Mouse (Mus musculus): ENCODE data around the gene Nipal4. TPM values are rescaled to one million over a fixed set of nuclear protein-coding genes. Genes with fewer than 3 reads are reported as not detected.

Nipal4 gene
- polyA plus RNA-seq, 1 experiment from 2014 or later: 0.07 TPM

- H3K9ac ChIP-seq (ENCODE audit: low read depth, low read length): no peak overlapping the region
- no peaks in the 10 kb centered on the region for H3K4me1 ChIP-seq (ENCODE audit: control insufficient read depth, low read depth, low read length)
- H3K27ac ChIP-seq (ENCODE audit: low read length): no peak overlapping the region
- no peaks in the 10 kb centered on the region for H3K36me3 ChIP-seq (ENCODE audit: control insufficient read depth, insufficient read depth)
- H3K9me3 ChIP-seq (replicated peaks; ENCODE audit: control insufficient read depth, low read length): no peaks in the 10 kb centered on the region
- no peak overlapping the region for H3K4me3 ChIP-seq (ENCODE audit: low read depth, low read length)
- H3K4me2 ChIP-seq (ENCODE audit: low read depth, low read length): no peak overlapping the region
- no peaks in the 10 kb centered on the region for H3K27me3 ChIP-seq (ENCODE audit: control insufficient read depth, insufficient read depth, low read depth, low read length)
- no peak for ATAC-seq (ENCODE audit: low read depth)
- WGBS (ENCODE audit: insufficient replicate concordance): 73% methylated on average over 6 of the region's 6 CpGs
Observed at GRCm38 (mm10) chr11:46176155-46176554, 9.8 kb upstream of the Nipal4 start.

DNA sequence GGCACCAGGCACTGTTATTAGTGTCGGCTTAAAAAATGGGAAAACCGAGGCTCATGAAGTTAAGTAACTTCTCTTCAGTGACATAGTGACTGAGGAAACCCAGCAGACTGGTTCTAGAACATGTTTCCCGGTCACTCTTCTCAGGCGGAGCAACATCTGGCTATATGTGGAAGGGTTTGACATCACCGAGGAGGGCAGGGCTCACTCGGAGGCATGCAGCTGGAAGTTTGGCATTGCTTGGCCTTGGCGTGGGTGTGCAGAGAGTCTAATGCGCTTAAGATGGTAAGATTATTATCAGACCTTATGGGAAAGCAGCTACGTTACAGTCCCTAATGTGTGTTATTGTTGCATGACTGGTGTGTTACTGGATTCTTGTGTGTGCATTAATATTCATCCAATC lies 5.8 kb upstream of the Nipal4 start:
- no peaks in the 10 kb centered on the region for H3K9me3 ChIP-seq (replicated peaks; ENCODE audit: control insufficient read depth, low read length)
- H3K9ac ChIP-seq (ENCODE audit: low read depth, low read length): no peak overlapping the region
- H3K4me3 ChIP-seq (ENCODE audit: low read depth, low read length): no peak overlapping the region
- no peaks in the 10 kb centered on the region for H3K36me3 ChIP-seq (ENCODE audit: control insufficient read depth, insufficient read depth)
- H3K4me1 ChIP-seq (ENCODE audit: control insufficient read depth, low read depth, low read length): no peaks in the 10 kb centered on the region
- H3K4me2 ChIP-seq (ENCODE audit: low read depth, low read length): no peak overlapping the region
- H3K27me3 ChIP-seq (ENCODE audit: control insufficient read depth, insufficient read depth, low read depth, low read length): peaks cover 5% of the 10 kb centered on the region
- ATAC-seq (ENCODE audit: low read depth): no peak
- H3K27ac ChIP-seq (ENCODE audit: low read length): no peak overlapping the region
- WGBS (ENCODE audit: insufficient replicate concordance): 69% methylated on average over 9 of the region's 9 CpGs

- Histone ChIP-seq H3K4me2 (ENCODE audit: low read depth, low read length) (no peak overlapping the region), H3K9ac (ENCODE audit: low read depth, low read length) (no peak overlapping the region), H3K4me3 (ENCODE audit: low read depth, low read length) (no peak overlapping the region), H3K36me3 (ENCODE audit: control insufficient read depth, insufficient read depth) (no peaks in the 10 kb centered on the region), H3K27ac (ENCODE audit: low read length) (no peak overlapping the region), H3K9me3 (replicated peaks; ENCODE audit: control insufficient read depth, low read length) (no peaks in the 10 kb centered on the region), H3K4me1 (ENCODE audit: control insufficient read depth, low read depth, low read length) (no peaks in the 10 kb centered on the region), H3K27me3 (ENCODE audit: control insufficient read depth, insufficient read depth, low read depth, low read length) (peaks cover 22% of the 10 kb centered on the region)
- WGBS (ENCODE audit: insufficient replicate concordance): 50% methylated on average over 3 of the region's 3 CpGs
- no peak for ATAC-seq (ENCODE audit: low read depth)
Observed at GRCm38 (mm10) chr11:46169908-46170307, 3.6 kb upstream of the Nipal4 start.

GRCm38 (mm10) chr11:46168506-46168905 lies 2.2 kb upstream of the Nipal4 start:
- no peak overlapping the region for H3K9ac ChIP-seq (ENCODE audit: low read depth, low read length)
- H3K27me3 ChIP-seq (ENCODE audit: control insufficient read depth, insufficient read depth, low read depth, low read length): peaks cover 22% of the 10 kb centered on the region
- H3K27ac ChIP-seq (ENCODE audit: low read length): no peak overlapping the region
- H3K9me3 ChIP-seq (replicated peaks; ENCODE audit: control insufficient read depth, low read length): no peaks in the 10 kb centered on the region
- no peaks in the 10 kb centered on the region for H3K4me1 ChIP-seq (ENCODE audit: control insufficient read depth, low read depth, low read length)
- WGBS (ENCODE audit: insufficient replicate concordance): 65% methylated on average over 7 of the region's 7 CpGs
- no peak overlapping the region for H3K4me3 ChIP-seq (ENCODE audit: low read depth, low read length)
- H3K36me3 ChIP-seq (ENCODE audit: control insufficient read depth, insufficient read depth): no peaks in the 10 kb centered on the region
- H3K4me2 ChIP-seq (ENCODE audit: low read depth, low read length): no peak overlapping the region
- ATAC-seq (ENCODE audit: low read depth): no peak

- H3K9me3 ChIP-seq (replicated peaks; ENCODE audit: control insufficient read depth, low read length): no peaks in the 10 kb centered on the region
- no peaks in the 10 kb centered on the region for H3K4me1 ChIP-seq (ENCODE audit: control insufficient read depth, low read depth, low read length)
- H3K27ac ChIP-seq (ENCODE audit: low read length): no peak overlapping the region
- H3K4me2 ChIP-seq (ENCODE audit: low read depth, low read length): no peak overlapping the region
- no peak overlapping the region for H3K4me3 ChIP-seq (ENCODE audit: low read depth, low read length)
- no peak for ATAC-seq (ENCODE audit: low read depth)
- no peaks in the 10 kb centered on the region for H3K36me3 ChIP-seq (ENCODE audit: control insufficient read depth, insufficient read depth)
- no peak overlapping the region for H3K9ac ChIP-seq (ENCODE audit: low read depth, low read length)
- H3K27me3 ChIP-seq (ENCODE audit: control insufficient read depth, insufficient read depth, low read depth, low read length): no peaks in the 10 kb centered on the region
Observed at GRCm38 (mm10) chr11:46157462-46157861, 8.8 kb downstream of the Nipal4 start.

DNA sequence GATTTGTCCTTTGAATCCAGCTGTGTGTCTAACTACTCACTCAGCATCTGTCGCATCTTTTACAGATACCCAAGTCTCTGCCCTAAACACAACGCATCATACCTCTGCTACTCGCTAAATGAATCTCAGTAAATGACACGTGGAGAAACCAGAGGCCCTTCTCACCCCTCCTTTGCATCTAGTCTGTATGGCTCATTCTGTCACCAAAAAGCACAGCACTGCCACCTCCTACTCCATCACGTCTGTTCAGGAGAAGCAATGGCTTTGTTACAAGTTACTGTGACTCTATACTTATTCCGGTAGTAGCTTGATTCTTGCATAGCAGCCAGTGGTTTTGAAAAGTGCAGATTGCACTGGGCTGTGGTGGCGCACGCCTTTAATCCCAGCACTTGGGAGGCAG lies 9.4 kb downstream of the Nipal4 start:
- no peaks in the 10 kb centered on the region for H3K9me3 ChIP-seq (replicated peaks; ENCODE audit: control insufficient read depth, low read length)
- no peak overlapping the region for H3K4me2 ChIP-seq (ENCODE audit: low read depth, low read length)
- H3K27ac ChIP-seq (ENCODE audit: low read length): no peak overlapping the region
- H3K36me3 ChIP-seq (ENCODE audit: control insufficient read depth, insufficient read depth): no peaks in the 10 kb centered on the region
- no peaks in the 10 kb centered on the region for H3K27me3 ChIP-seq (ENCODE audit: control insufficient read depth, insufficient read depth, low read depth, low read length)
- no peaks in the 10 kb centered on the region for H3K4me1 ChIP-seq (ENCODE audit: control insufficient read depth, low read depth, low read length)
- 61% methylated on average over 8 of the region's 8 CpGs for WGBS (ENCODE audit: insufficient replicate concordance)
- no peak for ATAC-seq (ENCODE audit: low read depth)
- no peak overlapping the region for H3K9ac ChIP-seq (ENCODE audit: low read depth, low read length)
- no peak overlapping the region for H3K4me3 ChIP-seq (ENCODE audit: low read depth, low read length)

GRCm38 (mm10) chr11:46146619-46147018 lies 19.7 kb downstream of the Nipal4 start:
- Histone ChIP-seq H3K9ac (ENCODE audit: low read depth, low read length) (no peak overlapping the region), H3K4me2 (ENCODE audit: low read depth, low read length) (no peak overlapping the region), H3K36me3 (ENCODE audit: control insufficient read depth, insufficient read depth) (no peaks in the 10 kb centered on the region), H3K27ac (ENCODE audit: low read length) (no peak overlapping the region), H3K4me3 (ENCODE audit: low read depth, low read length) (no peak overlapping the region), H3K4me1 (ENCODE audit: control insufficient read depth, low read depth, low read length) (no peaks in the 10 kb centered on the region), H3K27me3 (ENCODE audit: control insufficient read depth, insufficient read depth, low read depth, low read length) (no peaks in the 10 kb centered on the region), H3K9me3 (replicated peaks; ENCODE audit: control insufficient read depth, low read length) (no peaks in the 10 kb centered on the region)
- 73% methylated on average over 5 of the region's 5 CpGs for WGBS (ENCODE audit: insufficient replicate concordance)
- no peak for ATAC-seq (ENCODE audit: low read depth)

GRCm38 (mm10) chr11:46145163-46145875 lies 21.0 kb downstream of the Nipal4 start:
- H3K36me3 ChIP-seq (ENCODE audit: control insufficient read depth, insufficient read depth): no peaks in the 10 kb centered on the region
- no peak overlapping the region for H3K9ac ChIP-seq (ENCODE audit: low read depth, low read length)
- H3K27me3 ChIP-seq (ENCODE audit: control insufficient read depth, insufficient read depth, low read depth, low read length): no peaks in the 10 kb centered on the region
- no peak overlapping the region for H3K4me2 ChIP-seq (ENCODE audit: low read depth, low read length)
- no peak for ATAC-seq (ENCODE audit: low read depth)
- no peak overlapping the region for H3K4me3 ChIP-seq (ENCODE audit: low read depth, low read length)
- no peak overlapping the region for H3K27ac ChIP-seq (ENCODE audit: low read length)
- 59% methylated on average over 11 of the region's 11 CpGs for WGBS (ENCODE audit: insufficient replicate concordance)
- no peaks in the 10 kb centered on the region for H3K4me1 ChIP-seq (ENCODE audit: control insufficient read depth, low read depth, low read length)
- no peaks in the 10 kb centered on the region for H3K9me3 ChIP-seq (replicated peaks; ENCODE audit: control insufficient read depth, low read length)

- Histone ChIP-seq H3K4me2 (ENCODE audit: low read depth, low read length) (no peak overlapping the region), H3K27me3 (ENCODE audit: control insufficient read depth, insufficient read depth, low read depth, low read length) (no peaks in the 10 kb centered on the region), H3K4me1 (ENCODE audit: control insufficient read depth, low read depth, low read length) (no peaks in the 10 kb centered on the region), H3K4me3 (ENCODE audit: low read depth, low read length) (no peak overlapping the region), H3K36me3 (ENCODE audit: control insufficient read depth, insufficient read depth) (no peaks in the 10 kb centered on the region), H3K9ac (ENCODE audit: low read depth, low read length) (no peak overlapping the region), H3K27ac (ENCODE audit: low read length) (no peak overlapping the region), H3K9me3 (replicated peaks; ENCODE audit: control insufficient read depth, low read length) (no peaks in the 10 kb centered on the region)
- 72% methylated on average over 6 of the region's 6 CpGs for WGBS (ENCODE audit: insufficient replicate concordance)
- no peak for ATAC-seq (ENCODE audit: low read depth)
Observed at GRCm38 (mm10) chr11:46143342-46143741, 23.0 kb downstream of the Nipal4 start.

Data from liver, embryonic 16.5 days (tissue).